Mouse (Mus musculus): ENCODE measurements at regions not wholly inside any gene's neighbourhood (a gene's known extent, or its start where the extent isn't known, plus 50 kb on each side); places are given as distances from the start of the nearest gene placed in this dataset.

DNA sequence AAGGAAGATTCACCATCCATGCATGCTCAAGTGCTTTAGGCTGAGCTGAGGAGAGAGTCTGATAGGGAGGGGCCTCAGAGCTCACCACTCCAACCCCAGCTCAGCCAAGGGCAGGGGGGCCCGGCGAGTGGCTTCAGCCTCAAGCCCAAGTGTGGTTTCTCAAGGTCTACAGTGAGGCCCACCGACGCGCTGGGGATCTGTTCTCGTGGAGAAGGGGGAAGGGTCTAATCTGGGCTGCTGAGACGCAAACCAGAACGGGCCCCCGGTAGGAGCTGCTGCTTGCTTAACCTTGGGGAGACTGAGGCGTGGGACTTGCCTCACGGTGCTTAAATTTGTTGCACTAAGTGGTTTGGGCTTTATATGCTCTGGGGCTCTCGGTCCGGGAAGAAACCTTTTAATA is 70.9 kb downstream of the Asb1 start:
- ATAC-seq (ENCODE audit: extremely low read depth, insufficient number of reproducible peaks, low FRiP score, poor library complexity, severe bottlenecking) (no peak), DNase-seq (ENCODE audit: low spot score) (no peak)
- Histone ChIP-seq H3K36me3 (replicated peaks) (no peaks in the 10 kb centered on the region), H3K9me3 (replicated peaks) (no peaks in the 10 kb centered on the region), H3K27me3 (ENCODE audit: insufficient read depth, low read length) (peaks cover 8% of the 10 kb centered on the region), H3K4me3 (ENCODE audit: low read depth, low read length) (no peak overlapping the region), H3K4me1 (ENCODE audit: insufficient read depth, low read depth, low read length) (no peaks in the 10 kb centered on the region)
- TF ChIP-seq POLR2AphosphoS5 (IDR thresholded peaks at IDR 0.05; ENCODE audit: insufficient replicate concordance, low read depth, low read length) (no peak), GATA1 (IDR thresholded peaks at IDR 0.05; ENCODE audit: borderline replicate concordance, low read length) (no peak), TAL1 (conservative IDR thresholded peaks at IDR 0.05; ENCODE audit: low read depth, low read length) (no peak), GATA2 (IDR thresholded peaks at IDR 0.05; ENCODE audit: borderline replicate concordance, low read depth, low read length) (no peak), CTCF (IDR thresholded peaks at IDR 0.05; ENCODE audit: low read depth, low read length) (no peak)

DNA sequence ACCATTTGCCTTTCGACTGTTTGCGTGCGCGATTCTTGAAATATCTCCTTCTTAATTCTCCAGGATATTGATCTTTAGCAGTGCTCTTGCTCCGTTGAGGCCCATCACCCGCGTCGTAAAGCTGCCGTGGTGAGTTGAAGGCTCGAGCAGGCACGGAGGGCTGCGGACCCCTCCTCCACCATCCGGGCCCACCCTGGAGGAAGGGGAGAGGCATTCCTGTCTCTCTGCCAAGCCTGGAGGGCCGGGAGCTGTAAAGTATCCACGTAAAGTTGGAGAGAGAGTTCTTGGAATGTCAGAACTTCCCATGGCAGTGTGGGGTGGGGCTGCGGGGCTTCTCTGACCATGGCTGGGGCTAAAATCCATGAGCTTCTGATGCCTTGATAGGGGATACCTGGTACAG is 71.3 kb downstream of the Asb1 start:
- Histone ChIP-seq H3K4me3 (ENCODE audit: low read depth, low read length) (no peak overlapping the region), H3K27me3 (ENCODE audit: insufficient read depth, low read length) (peaks cover 8% of the 10 kb centered on the region), H3K4me1 (ENCODE audit: insufficient read depth, low read depth, low read length) (no peaks in the 10 kb centered on the region), H3K36me3 (replicated peaks) (no peaks in the 10 kb centered on the region), H3K9me3 (replicated peaks) (no peaks in the 10 kb centered on the region)
- no peak for DNase-seq (ENCODE audit: low spot score)
- TF ChIP-seq POLR2AphosphoS5 (IDR thresholded peaks at IDR 0.05; ENCODE audit: insufficient replicate concordance, low read depth, low read length) (no peak), GATA1 (IDR thresholded peaks at IDR 0.05; ENCODE audit: borderline replicate concordance, low read length) (no peak), CTCF (IDR thresholded peaks at IDR 0.05; ENCODE audit: low read depth, low read length) (no peak), TAL1 (conservative IDR thresholded peaks at IDR 0.05; ENCODE audit: low read depth, low read length) (no peak), GATA2 (IDR thresholded peaks at IDR 0.05; ENCODE audit: borderline replicate concordance, low read depth, low read length) (no peak)
- ATAC-seq (ENCODE audit: extremely low read depth, insufficient number of reproducible peaks, low FRiP score, poor library complexity, severe bottlenecking), result no peak

DNA sequence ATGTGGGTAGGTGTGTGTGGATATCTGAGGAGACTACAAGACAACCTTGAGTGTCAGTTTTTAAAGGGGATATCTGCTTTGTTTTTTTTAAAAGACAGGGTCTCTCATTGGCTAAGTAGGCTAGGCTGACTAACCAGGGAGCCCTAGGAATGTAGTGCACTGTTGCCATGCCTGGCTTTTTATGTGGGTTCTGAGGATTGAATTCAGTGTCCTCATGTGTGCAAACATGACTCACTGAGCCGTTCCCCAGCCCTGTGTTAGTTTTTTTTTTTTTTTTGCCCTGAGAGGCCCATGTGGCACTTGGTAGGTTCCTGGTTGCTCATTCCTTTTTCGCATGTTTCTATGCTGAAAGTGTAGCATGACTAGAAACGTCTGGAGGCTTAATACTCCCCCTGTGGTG is 72.6 kb downstream of the Asb1 start:
- no peak overlapping the region for H3K4me3 ChIP-seq (ENCODE audit: low read depth, low read length)
- no peaks in the 10 kb centered on the region for H3K36me3 ChIP-seq (replicated peaks)
- H3K4me1 ChIP-seq (ENCODE audit: insufficient read depth, low read depth, low read length), result no peaks in the 10 kb centered on the region
- peaks cover 8% of the 10 kb centered on the region for H3K27me3 ChIP-seq (ENCODE audit: insufficient read depth, low read length)
- no peak for TF ChIP-seq TAL1 (conservative IDR thresholded peaks at IDR 0.05; ENCODE audit: low read depth, low read length)
- TF ChIP-seq CTCF (IDR thresholded peaks at IDR 0.05; ENCODE audit: low read depth, low read length), result no peak
- no peak for TF ChIP-seq GATA1 (IDR thresholded peaks at IDR 0.05; ENCODE audit: borderline replicate concordance, low read length)
- TF ChIP-seq POLR2AphosphoS5 (IDR thresholded peaks at IDR 0.05; ENCODE audit: insufficient replicate concordance, low read depth, low read length), result no peak
- TF ChIP-seq GATA2 (IDR thresholded peaks at IDR 0.05; ENCODE audit: borderline replicate concordance, low read depth, low read length), result no peak
- no peaks in the 10 kb centered on the region for H3K9me3 ChIP-seq (replicated peaks)
- DNase-seq (ENCODE audit: low spot score) (no peak), ATAC-seq (ENCODE audit: extremely low read depth, insufficient number of reproducible peaks, low FRiP score, poor library complexity, severe bottlenecking) (no peak)

DNA sequence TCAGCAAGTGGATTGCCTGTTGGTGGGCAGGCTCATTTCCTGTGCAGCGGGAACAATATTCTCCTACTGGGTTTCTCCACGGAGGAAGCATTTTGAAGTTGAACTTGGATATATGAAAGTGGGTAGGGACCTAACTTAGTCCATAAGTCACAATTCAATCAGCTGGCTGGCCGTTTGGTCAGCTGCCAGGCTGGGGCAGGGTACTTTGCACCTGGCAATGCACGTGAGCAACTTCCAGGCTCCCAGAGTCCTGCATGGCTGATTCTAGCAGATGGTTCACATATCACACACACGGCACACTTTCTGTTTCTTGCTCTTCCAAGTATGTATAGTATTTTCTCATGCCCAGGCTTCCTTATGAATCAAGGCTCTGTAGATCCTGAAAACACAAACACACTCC is 75.1 kb downstream of the Asb1 start:
- DNase-seq (ENCODE audit: low spot score), result no peak
- TF ChIP-seq POLR2AphosphoS5 (IDR thresholded peaks at IDR 0.05; ENCODE audit: insufficient replicate concordance, low read depth, low read length) (no peak), TAL1 (conservative IDR thresholded peaks at IDR 0.05; ENCODE audit: low read depth, low read length) (no peak), GATA1 (IDR thresholded peaks at IDR 0.05; ENCODE audit: borderline replicate concordance, low read length) (no peak), GATA2 (IDR thresholded peaks at IDR 0.05; ENCODE audit: borderline replicate concordance, low read depth, low read length) (no peak), CTCF (IDR thresholded peaks at IDR 0.05; ENCODE audit: low read depth, low read length) (no peak)
- no peaks in the 10 kb centered on the region for H3K9me3 ChIP-seq (replicated peaks)
- H3K27me3 ChIP-seq (ENCODE audit: insufficient read depth, low read length), result peaks cover 7% of the 10 kb centered on the region; the same call in 1 of the 2 replicates
- no peak for ATAC-seq (ENCODE audit: extremely low read depth, insufficient number of reproducible peaks, low FRiP score, poor library complexity, severe bottlenecking)
- H3K4me3 ChIP-seq (ENCODE audit: low read depth, low read length), result no peak overlapping the region
- H3K36me3 ChIP-seq (replicated peaks), result no peaks in the 10 kb centered on the region
- H3K4me1 ChIP-seq (ENCODE audit: insufficient read depth, low read depth, low read length), result no peaks in the 10 kb centered on the region

DNA sequence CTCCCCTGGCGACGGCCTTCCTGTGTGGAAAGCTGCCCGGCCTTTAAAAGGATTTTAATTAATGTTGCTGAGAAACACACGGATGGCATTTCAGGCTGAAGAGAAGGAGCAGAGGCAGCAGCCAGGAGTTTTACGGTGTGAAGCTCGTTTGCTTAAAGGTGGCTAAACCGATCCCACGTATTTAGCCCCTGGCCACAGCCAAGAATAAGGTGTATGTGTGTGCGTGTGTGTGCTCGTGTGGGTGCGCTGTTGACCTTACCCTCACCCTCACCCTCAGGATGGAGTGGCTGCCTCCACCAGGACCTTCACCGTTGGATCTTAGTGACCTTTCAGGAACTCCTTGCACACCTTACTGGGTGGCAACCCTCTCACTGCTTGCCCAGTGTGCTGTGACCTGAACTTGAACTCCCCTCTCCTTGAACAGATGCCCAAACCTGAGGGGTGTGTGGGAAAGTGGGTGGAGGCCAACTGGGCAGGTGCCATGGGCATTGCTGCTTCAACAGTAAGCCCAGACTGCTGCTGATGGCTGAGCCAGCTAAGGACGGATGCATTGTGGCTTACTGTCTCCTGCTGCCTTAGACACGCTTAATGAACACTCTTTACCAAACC is 78.3 kb downstream of the Asb1 start:
- Histone ChIP-seq H3K36me3 (replicated peaks) (no peaks in the 10 kb centered on the region), H3K9me3 (replicated peaks) (no peaks in the 10 kb centered on the region), H3K4me3 (ENCODE audit: low read depth, low read length) (no peak overlapping the region), H3K4me1 (ENCODE audit: insufficient read depth, low read depth, low read length) (no peaks in the 10 kb centered on the region), H3K27me3 (ENCODE audit: insufficient read depth, low read length) (peaks cover 7% of the 10 kb centered on the region)
- no peak for TF ChIP-seq POLR2AphosphoS5 (IDR thresholded peaks at IDR 0.05; ENCODE audit: insufficient replicate concordance, low read depth, low read length)
- ATAC-seq (ENCODE audit: extremely low read depth, insufficient number of reproducible peaks, low FRiP score, poor library complexity, severe bottlenecking) (no peak), DNase-seq (ENCODE audit: low spot score) (no peak)

DNA sequence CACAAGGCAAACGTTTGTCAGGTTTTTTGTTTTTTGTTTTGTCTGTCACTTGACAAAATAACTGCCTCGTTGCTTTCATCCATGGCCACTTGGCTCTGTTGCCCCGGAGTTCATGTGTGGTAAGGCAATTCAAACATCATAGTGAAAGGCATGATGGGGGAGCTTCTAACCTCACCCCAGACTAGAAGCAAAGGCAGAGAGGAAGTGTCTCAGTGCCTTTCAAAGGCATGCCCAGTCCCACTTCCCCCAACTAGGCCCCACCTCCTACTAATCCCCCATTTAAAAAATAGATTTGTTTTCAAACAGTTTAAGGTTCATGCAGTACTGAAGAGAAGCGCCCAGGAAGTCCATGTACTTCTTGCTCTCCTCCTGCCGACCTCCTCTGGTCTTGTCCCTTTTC is 80.8 kb downstream of the Asb1 start:
- Histone ChIP-seq H3K9me3 (replicated peaks) (no peaks in the 10 kb centered on the region), H3K27me3 (ENCODE audit: insufficient read depth, low read length) (peaks cover 4% of the 10 kb centered on the region; the same call in 1 of the 2 replicates), H3K4me1 (ENCODE audit: insufficient read depth, low read depth, low read length) (no peaks in the 10 kb centered on the region), H3K36me3 (replicated peaks) (no peaks in the 10 kb centered on the region), H3K4me3 (ENCODE audit: low read depth, low read length) (no peak overlapping the region)
- ATAC-seq (ENCODE audit: extremely low read depth, insufficient number of reproducible peaks, low FRiP score, poor library complexity, severe bottlenecking) (no peak), DNase-seq (ENCODE audit: low spot score) (no peak)
- no peak for TF ChIP-seq POLR2AphosphoS5 (IDR thresholded peaks at IDR 0.05; ENCODE audit: insufficient replicate concordance, low read depth, low read length)
- TF ChIP-seq TAL1 (conservative IDR thresholded peaks at IDR 0.05; ENCODE audit: low read depth, low read length), result no peak
- no peak for TF ChIP-seq GATA2 (IDR thresholded peaks at IDR 0.05; ENCODE audit: borderline replicate concordance, low read depth, low read length)
- TF ChIP-seq CTCF (IDR thresholded peaks at IDR 0.05; ENCODE audit: low read depth, low read length), result no peak
- TF ChIP-seq GATA1 (IDR thresholded peaks at IDR 0.05; ENCODE audit: borderline replicate concordance, low read length), result no peak
